Mouse (Mus musculus): ENCODE results near the gene Rora.

Gene Rora

GRCm38 (mm10) chr9:68958919-68959318, 305.3 kb downstream of the Rora start:
- no peak for DNase-seq

- DNase-seq: no peak
These were observed 310.3 kb downstream of the Rora start for GRCm38 (mm10) chr9:68963898-68964297.

DNA sequence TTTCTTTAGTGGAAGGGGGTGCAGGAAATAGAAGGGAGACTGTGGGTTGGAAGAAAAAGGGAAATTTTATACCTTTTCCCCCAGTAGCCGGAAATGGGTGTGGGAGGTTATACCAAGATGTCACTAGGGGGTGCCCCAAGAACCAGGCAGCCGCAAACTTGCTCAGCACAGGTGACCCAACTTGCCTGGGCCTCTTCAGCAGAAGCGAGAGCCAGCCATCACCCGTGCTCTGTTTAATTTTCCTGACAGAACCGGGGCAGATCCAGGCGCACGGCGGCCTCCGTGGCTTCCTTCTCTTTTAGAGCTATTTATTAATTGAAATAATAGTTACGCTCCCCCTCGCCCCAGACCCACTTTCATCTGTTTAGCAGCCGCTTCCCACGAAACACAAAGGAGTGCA, 313.0 kb downstream of the Rora start:
- DNase-seq: peak; percentile 33 to 47

GRCm38 (mm10) chr9:68970074-68970473, 316.5 kb downstream of the Rora start:
- DNase-seq: no peak

GRCm38 (mm10) chr9:68972277-68972676, 318.7 kb downstream of the Rora start:
- no peak for DNase-seq

DNA sequence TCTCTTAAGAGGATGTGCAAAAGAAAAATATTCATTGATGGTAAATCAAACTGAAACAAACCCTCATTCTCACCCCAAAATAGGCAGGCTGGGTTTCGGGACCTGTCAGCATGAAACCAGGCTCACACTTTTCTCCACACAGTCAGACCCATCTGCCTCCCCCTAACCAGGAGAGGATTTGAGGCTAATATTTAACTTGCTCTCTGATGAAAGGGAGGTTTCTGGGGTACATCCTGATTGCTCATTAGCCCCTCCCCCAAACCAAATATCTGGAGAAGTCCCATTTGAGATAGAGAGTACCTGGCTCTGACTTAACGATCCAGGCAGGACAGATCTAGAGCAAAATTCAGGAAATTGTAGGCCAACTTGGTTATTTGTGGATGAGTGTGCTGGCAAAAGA, 320.9 kb downstream of the Rora start:
- DNase-seq: no peak

DNA sequence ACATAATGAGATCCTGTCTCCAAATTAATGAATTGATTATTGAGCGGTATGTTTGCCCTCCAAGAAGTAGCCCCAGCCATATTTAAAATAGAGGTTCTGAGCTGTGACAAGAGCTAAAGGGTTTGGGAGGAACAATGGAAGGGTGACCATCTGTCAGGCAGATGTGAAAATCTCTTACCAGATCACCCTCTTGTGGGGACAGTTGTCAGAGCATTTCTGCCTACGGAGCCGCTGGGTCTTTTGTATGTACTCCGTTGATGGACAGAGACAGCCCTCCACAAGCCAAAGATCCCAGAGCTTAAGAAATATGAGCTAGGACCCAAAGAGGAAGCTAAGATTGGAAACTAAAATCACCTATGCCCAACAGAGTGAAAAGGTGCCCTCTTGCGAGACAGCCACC, 322.6 kb downstream of the Rora start:
- DNase-seq: no peak

DNA sequence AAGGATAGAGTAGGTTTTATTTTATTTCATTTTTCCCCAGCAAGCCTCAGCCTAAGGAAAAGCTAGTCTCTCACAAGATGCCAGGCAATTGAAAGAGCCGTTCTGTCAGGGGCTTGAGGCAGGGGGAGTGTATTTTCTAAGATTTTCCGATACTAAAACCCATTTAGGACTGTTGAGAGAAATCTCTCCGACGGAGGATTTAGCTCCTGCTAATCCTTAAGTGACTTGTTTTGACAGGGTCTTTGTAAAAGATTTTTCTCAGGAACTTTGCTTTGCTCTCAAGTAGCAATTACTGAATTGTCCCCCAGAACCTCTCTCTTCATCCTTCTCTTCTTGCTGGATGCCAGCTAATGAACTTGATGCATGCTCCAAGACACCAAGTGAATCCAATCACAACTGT, 323.3 kb downstream of the Rora start:
- DNase-seq: no peak

- no peak for DNase-seq
These were observed 325.1 kb downstream of the Rora start for GRCm38 (mm10) chr9:68978656-68979055.

DNA sequence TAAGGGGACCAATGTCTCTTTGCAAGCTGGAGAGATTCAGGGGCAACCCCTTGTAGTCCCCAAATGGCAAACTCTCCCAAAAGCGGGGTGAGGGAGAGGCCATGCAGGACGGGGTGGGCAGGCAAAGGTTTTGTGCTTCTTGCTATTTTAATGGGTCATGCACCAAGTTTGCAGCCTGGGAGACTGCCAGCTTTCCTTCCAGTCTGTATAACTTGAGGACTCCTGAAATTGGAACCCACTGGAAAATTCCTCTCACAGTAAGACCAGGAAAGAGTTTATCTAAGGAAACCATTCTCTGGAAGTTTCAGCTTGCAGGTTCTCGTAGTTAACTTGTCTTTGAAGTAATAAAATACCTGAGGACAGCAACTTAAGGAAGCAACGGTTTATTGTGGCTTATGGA, 326.5 kb downstream of the Rora start:
- DNase-seq: no peak

GRCm38 (mm10) chr9:68985046-68985445, 331.5 kb downstream of the Rora start:
- no peak for DNase-seq

GRCm38 (mm10) chr9:68985796-68986195, 332.2 kb downstream of the Rora start:
- no peak for DNase-seq

GRCm38 (mm10) chr9:68987290-68988042, 333.9 kb downstream of the Rora start:
- no peak for DNase-seq

DNA sequence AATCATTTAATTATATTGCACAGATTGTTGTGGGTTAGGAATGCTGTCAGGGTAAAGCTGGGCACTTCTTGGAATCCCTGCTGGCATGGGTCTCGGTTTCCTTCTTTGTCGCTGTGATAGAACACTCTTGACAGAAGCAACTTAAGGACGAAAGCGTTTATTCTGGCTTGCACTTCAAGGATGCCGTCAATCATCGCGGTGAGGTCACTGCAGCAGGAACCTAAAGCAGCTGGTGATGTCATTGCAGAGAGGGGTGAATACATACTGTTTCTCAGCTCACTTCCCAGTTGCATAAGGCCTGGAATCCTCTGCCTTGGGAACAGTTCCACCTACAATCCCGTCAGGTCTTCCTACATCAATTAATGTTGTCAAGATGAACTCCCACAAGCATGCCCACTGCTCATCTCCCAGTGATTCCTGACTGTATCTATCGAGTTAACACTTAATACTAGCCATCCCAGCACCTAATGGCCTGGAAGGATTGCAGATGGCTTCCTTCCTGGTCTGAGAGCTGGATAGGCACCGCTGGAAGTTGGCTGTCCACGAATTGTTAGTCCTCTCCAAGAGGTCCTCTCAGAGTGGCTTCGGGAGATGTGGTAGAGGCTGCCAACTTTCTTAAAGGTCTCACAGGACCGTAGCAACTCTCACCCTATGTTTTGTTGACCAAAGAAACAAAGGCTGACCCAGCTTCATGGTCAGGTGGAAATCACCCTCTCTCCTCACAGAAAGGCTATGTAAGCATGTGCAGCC, 334.8 kb downstream of the Rora start:
- no peak for DNase-seq

DNA sequence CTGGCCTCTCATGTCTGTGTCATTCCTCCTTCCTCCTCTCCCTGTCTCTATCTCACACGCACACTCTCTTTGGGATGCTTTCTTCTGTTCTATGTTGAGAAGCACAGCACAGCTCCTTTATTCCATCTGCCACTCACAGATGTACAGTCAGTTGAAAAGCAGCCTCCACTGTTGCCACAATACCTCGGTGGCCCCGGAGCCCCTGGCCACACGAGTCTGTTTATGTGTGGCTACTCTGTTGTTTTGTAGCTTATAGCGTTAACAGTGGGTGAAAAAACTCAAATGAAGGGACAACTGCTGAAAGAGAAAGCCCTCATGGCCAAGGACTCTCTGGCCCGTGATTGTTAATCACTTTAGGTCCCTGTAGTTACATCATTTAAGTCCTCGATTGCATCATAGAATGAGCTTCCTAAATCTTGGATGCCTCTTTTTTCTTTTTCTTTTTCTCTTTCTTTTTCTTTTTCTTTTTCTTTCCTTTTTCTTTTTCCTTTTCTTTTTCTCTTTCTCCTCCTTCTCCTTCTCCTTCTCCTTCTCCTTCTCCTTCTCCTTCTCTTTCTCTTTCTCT, 336.4 kb downstream of the Rora start:
- DNase-seq: no peak

GRCm38 (mm10) chr9:68993881-68994280, 340.3 kb downstream of the Rora start:
- no peak for DNase-seq

- DNase-seq: no peak
These were observed 345.4 kb downstream of the Rora start for GRCm38 (mm10) chr9:68998961-68999360.

DNA sequence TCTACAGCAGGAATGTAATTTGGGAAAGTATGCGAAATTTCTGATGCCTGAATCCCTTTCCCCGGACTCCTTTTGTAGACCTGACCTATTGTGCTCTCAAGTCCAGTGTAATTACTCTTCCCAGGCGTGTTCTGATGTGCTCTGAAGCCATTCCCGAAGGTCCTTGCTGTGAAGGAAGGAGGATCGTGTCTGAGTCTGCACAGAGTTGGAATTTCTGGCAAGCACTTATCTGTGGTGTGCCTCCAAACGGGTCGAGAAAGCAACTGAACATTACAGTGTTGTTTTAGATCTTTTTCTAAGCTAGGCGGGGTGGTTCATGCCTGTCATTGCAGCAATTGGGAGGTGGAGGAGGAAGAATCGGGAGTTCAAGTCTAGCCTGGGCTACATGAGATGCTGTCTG, 350.9 kb downstream of the Rora start:
- no peak for DNase-seq

GRCm38 (mm10) chr9:69006666-69007065, 353.1 kb downstream of the Rora start:
- no peak for DNase-seq

DNA sequence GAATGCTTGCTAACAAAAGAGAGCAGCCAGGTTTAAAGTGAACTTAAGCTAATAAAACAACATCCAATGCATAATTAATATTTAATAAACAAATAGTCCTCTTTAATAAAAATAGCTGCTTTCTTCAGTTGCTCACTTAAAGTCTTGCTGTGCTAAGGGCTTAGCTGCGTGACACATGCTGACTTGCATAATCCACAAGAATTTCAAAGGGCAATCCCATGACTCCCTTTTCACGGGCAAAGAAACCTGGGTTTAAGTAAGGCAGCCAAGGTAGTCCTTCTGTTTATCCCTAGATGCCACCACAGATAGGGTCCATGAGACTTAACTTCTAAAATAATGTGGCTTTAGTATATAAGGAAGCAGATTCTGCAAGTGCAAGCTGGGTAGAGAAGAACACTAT, 355.1 kb downstream of the Rora start:
- DNase-seq: peak; percentile 16 to 45

DNA sequence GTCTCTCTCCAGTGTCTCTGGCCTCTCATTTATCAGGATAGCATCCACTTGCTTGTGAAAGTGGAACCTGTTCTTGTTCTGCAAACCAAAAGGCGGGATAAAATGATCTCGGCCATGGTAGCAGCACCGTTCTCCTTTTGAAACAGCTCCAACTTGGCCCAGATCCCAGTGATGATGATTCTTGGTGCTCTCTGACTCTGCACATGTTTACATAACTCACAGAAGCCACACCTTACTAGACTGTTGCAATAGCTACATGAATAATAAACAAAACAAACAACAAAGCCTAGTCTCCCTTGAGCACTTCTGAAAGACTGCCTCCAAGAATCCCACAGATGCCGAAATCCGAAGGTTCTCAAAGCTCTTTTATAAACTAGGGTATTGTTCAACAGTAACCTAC, 357.3 kb downstream of the Rora start:
- peak; percentile 58 to 62 for DNase-seq

DNA sequence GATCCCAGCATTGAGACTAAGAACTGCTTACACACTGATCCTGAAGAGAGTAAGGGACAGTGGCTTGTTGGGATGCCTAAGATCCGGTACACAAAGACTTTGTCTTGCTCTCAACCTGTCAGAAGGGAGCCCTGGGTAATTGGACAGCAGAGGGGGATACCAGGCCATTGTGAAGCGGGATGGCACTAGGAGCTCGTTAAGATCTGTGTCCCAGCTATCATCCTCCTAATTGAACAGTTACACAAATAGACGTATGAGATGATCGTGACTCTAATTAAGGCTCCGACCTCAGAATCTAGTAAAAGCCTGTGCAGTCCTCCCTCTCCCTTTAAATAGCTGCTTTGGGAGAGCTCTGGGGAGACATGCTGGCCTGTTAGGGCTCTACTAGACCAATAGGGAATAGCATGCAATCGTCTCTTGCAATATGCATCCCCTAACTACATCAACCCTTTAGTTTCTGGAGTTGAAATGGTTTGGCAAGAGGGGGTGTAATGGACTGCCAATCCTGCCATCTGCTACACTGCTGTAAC, 359.7 kb downstream of the Rora start:
- DNase-seq: no peak

DNA sequence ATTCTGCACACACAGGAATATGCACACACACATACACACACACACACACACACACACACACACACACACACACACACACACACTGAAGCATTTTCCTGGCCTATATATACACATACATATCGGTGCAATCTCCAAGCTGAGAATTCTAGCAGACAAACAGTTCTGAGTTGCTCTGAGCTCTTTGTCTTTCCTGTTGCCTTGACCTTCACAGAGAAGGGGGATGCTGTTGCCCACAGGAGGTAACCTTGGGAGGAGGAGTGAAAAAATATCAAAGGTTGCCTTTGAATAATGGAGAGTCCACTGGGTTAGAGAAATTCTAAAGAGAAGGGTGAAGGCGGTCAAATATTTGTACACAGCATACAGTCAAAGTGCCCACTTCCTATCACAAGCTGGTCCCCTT, 360.6 kb downstream of the Rora start:
- DNase-seq: no peak

- no peak for DNase-seq
These were observed 366.8 kb downstream of the Rora start for GRCm38 (mm10) chr9:69020381-69020780.

Data from kidney, postnatal 25 days (tissue).